Mouse (Mus musculus) induced T-regulatory cell, adult 2 months (primary cell): ENCODE measurements at regions not wholly inside any gene's neighbourhood (a gene's known extent, or its start where the extent isn't known, plus 50 kb on each side); places are given as distances from the start of the nearest gene placed in this dataset.

ENCODE experiments used
- DNase-seq: peaks from one replicate; pipeline ENCODE4 v3.0.0-alpha.2; 2012; ENCODE audit warnings: low read depth

- DNase-seq: no peak
Measured at GRCm38 (mm10) chr10:111419375-111420194, 53.4 kb upstream of the Nap1l1 start.

GRCm38 (mm10) chr10:111420195-111420838 lies 52.7 kb upstream of the Nap1l1 start:
- DNase-seq: no peak

- peak; percentile 5 for DNase-seq
Measured at GRCm38 (mm10) chr10:111422057-111422456, 51.0 kb upstream of the Nap1l1 start.

GRCm38 (mm10) chr10:111422649-111423048 lies 50.4 kb upstream of the Nap1l1 start:
- DNase-seq: peak; percentile 43
